Mouse (Mus musculus): ENCODE results near the gene Abhd12.
"Not testable (repeated sequence)": the region's sequence is repeated elsewhere in the genome, so short reads cannot be mapped to it uniquely, and the experiment has no call there.

The Abhd12 gene

GRCm38 (mm10) chr2:150909429-150910039, 5.0 kb upstream of the Abhd12 start:
- peak; percentile 89 for DNase-seq (ENCODE audit: low spot score)

- DNase-seq (ENCODE audit: low spot score), result not testable (repeated sequence)
These were observed 4.3 kb upstream of the Abhd12 start for GRCm38 (mm10) chr2:150908881-150909280.

- DNase-seq (ENCODE audit: low spot score), result no peak
These were observed 452 bp upstream of the Abhd12 start, which contains the start of gene Gins1 for GRCm38 (mm10) chr2:150904936-150905450. Gene Gins1, plus strand, starts transcription at chr2:150905400.

- no peak for DNase-seq (ENCODE audit: low spot score)
These were observed 2.2 kb downstream of the Abhd12 start for GRCm38 (mm10) chr2:150902347-150902746.

GRCm38 (mm10) chr2:150900341-150900740, 4.2 kb downstream of the Abhd12 start:
- no peak for DNase-seq (ENCODE audit: low spot score)

GRCm38 (mm10) chr2:150895691-150896252, 8.8 kb downstream of the Abhd12 start:
- DNase-seq (ENCODE audit: low spot score), result no peak

- DNase-seq (ENCODE audit: low spot score), result no peak
These were observed 9.8 kb downstream of the Abhd12 start for GRCm38 (mm10) chr2:150894617-150895267.

GRCm38 (mm10) chr2:150887370-150887769, 17.2 kb downstream of the Abhd12 start:
- no peak for DNase-seq (ENCODE audit: low spot score)

- DNase-seq (ENCODE audit: low spot score), result no peak
These were observed 18.2 kb downstream of the Abhd12 start for GRCm38 (mm10) chr2:150886315-150886714.

- DNase-seq (ENCODE audit: low spot score), result no peak
These were observed 18.7 kb downstream of the Abhd12 start for GRCm38 (mm10) chr2:150885814-150886213.

GRCm38 (mm10) chr2:150884779-150885110, 19.8 kb downstream of the Abhd12 start:
- DNase-seq (ENCODE audit: low spot score), result no peak

GRCm38 (mm10) chr2:150884075-150884778, 20.3 kb downstream of the Abhd12 start:
- no peak for DNase-seq (ENCODE audit: low spot score)

GRCm38 (mm10) chr2:150877561-150877960, 27.0 kb downstream of the Abhd12 start:
- no peak for DNase-seq (ENCODE audit: low spot score)

GRCm38 (mm10) chr2:150875226-150875625, 29.3 kb downstream of the Abhd12 start:
- no peak for DNase-seq (ENCODE audit: low spot score)

- no peak for DNase-seq (ENCODE audit: low spot score)
These were observed 30.0 kb downstream of the Abhd12 start for GRCm38 (mm10) chr2:150874508-150874907.

GRCm38 (mm10) chr2:150869446-150869845, 35.1 kb downstream of the Abhd12 start:
- DNase-seq (ENCODE audit: low spot score), result no peak

- no peak for DNase-seq (ENCODE audit: low spot score)
These were observed 37.5 kb downstream of the Abhd12 start for GRCm38 (mm10) chr2:150867021-150867420.

- no peak for DNase-seq (ENCODE audit: low spot score)
These were observed 43.4 kb downstream of the Abhd12 start for GRCm38 (mm10) chr2:150861128-150861527.

- no peak for DNase-seq (ENCODE audit: low spot score)
These were observed 44.7 kb downstream of the Abhd12 start for GRCm38 (mm10) chr2:150859709-150860470.

GRCm38 (mm10) chr2:150858724-150859487, 45.6 kb downstream of the Abhd12 start:
- DNase-seq (ENCODE audit: low spot score), result no peak

- no peak for DNase-seq (ENCODE audit: low spot score)
These were observed 49.4 kb downstream of the Abhd12 start for GRCm38 (mm10) chr2:150855186-150855585.

Data from layer of hippocampus, adult 11-12 months (tissue).